Mouse (Mus musculus) c-Kit-positive CD71-positive TER-119-negative erythroid progenitor cells, embryonic 14.5 days (primary cell): Measurements from ENCODE around the gene D6Ertd527e.
"Not testable (repeated sequence)": the region's sequence is repeated elsewhere in the genome, so short reads cannot be mapped to it uniquely, and the experiment has no call there.

ENCODE experiments used
- DNase-seq: peaks from one replicate; pipeline ENCODE4 v3.0.0-alpha.2; 2013; ENCODE audit warnings: low read depth

The D6Ertd527e gene

DNA sequence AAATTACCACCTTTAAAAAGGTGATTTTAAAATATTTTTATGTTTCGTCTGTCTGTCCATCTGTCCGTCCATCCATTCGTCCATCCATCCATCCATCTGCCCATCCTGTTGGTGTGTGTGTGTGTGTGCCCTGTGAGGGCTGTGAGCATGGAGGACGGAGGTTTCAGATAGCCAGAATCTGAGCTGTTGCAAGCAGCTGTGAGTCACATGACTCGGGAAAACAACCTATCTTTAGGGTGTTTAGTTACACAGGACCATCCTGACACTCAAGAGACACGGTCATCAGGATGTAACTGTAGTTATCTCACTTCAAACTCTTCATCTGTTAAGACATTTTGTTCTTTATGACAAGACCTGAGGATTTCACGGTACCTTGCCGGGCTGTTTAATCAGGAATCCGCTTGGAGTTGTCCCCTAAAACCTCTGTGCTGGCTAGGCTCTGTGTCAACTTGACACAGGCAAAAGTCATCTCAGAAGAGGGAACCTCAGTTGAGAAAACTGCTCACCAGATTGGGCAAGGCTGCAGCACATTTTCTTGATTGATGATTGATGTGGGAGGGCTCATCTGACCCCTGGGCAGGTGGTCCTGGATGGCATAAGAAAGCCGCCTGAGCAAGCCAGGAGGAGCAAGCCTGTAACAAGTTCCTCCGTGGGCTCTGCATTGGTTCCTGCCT is at the start of gene D6Ertd527e:
Gene D6Ertd527e (plus strand): TSS at position 624 of the 674 bp plus-strand sequence.
- DNase-seq, result no peak

DNA sequence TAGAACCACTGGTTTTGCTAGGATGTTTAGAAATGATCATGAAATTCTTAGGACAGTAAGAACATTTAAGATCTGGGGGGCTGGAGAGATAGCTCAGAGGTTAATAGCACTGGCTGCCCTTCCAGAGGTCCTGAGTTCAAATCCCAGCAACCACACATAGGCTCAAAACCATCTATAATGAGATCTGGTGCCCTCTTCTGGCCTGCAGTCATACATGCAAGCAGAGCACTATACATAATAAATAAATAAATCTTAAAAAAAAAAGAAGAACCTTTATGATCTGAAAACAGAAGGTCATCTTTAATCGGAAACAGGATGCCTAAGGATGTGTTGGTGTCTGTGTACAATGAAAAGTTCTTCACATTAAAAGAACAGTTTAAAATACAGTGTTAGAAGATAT is 44.8 kb upstream of the D6Ertd527e start:
- no peak for DNase-seq

- no peak for DNase-seq
These were observed 41.0 kb upstream of the D6Ertd527e start for GRCm38 (mm10) chr6:87063586-87063985.

DNA sequence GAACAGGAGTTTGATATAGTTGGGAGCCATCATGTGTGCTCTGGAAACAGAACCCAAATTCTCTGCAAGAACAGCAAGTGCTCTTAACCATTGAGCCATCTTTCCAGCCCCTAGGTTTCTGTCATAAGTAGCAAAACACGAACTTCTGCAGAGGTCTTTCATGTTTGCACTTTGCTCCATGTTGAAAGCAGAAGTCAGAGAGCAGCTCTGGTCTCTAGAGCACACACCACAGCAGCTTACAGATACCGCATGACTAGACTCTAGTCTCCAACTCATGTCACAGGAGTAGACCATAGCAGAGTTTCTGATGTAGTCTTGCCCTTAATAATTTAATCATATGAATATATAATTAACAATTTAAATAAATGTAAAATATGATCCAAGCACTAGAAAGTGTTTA is 36.3 kb upstream of the D6Ertd527e start:
- DNase-seq, result no peak

DNA sequence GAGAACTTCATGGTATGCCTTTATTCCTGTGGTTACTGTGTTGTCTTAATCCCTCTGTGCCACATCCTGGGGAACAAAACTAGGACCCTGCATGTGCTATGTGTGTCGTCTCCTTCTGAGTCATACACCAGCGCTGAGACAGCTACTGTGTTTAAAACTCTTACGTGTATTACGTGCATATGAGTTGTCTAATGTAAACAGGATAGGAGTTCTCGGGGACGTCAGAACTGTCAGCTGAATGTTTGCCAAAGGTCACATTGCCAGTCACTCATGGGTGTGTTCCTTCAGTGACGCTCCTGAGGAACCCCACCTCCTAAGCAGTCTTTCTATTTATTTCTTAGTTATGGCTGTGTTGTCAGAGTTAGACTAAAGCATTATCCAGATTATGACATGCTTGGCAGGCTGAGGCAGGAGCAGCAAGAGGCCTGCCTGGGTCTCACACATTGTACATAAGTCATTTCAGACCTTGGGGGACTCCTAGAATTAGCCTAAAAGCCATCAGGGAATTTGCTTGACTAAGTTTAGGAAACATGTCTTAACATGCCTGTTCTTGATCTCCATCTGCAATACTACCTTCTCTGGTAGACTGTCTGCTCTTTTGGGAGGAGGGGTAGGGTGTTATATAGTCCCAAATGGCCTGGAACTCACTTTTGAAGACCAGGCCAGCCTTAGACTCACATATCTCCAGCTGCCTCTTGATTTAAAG is 35.2 kb upstream of the D6Ertd527e start:
- DNase-seq, result no peak

DNA sequence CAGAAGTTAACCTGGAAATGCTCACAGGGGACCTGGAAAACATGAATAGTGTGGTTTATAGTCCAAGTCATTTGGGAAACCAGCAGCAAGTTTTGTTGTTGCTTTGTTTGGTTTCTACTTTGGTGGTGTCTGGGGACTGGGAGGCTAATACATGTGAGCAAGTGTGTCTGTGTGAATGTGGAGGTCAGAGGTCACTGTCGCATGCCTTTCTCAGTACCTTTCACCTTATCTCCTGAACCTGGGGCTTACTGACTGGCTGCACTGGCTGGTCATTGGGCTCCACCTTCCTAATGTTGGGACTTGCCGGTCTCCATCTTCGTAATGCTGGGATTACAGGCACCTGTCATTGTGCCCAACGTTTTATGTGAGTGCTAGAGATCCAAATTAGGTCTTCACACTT is 33.9 kb upstream of the D6Ertd527e start:
- DNase-seq, result no peak

GRCm38 (mm10) chr6:87072759-87073158 is 31.8 kb upstream of the D6Ertd527e start:
- no peak for DNase-seq

- no peak for DNase-seq
These were observed 29.4 kb upstream of the D6Ertd527e start for GRCm38 (mm10) chr6:87075092-87075685.

- DNase-seq, result no peak
These were observed 25.1 kb upstream of the D6Ertd527e start for GRCm38 (mm10) chr6:87079457-87079856.

DNA sequence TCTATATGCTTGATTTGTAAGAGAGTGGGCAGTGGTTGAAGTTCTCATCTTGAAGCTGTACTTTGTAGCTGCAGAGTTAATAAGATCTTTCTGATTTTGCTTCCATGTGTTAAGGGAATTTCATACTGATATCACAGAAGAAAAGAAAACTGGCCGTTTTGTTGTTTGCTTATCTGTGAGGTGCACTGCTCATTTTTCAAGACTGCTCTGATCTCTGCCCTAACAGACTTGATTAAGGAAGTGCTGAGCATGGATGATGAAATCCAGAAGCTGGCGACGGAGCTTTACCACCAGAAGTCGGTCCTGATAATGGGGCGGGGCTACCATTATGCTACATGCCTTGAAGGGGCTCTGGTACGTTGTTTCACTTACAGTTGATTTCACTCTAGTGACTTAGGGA is 19.5 kb upstream of the D6Ertd527e start:
- DNase-seq, result peak; percentile 73

DNA sequence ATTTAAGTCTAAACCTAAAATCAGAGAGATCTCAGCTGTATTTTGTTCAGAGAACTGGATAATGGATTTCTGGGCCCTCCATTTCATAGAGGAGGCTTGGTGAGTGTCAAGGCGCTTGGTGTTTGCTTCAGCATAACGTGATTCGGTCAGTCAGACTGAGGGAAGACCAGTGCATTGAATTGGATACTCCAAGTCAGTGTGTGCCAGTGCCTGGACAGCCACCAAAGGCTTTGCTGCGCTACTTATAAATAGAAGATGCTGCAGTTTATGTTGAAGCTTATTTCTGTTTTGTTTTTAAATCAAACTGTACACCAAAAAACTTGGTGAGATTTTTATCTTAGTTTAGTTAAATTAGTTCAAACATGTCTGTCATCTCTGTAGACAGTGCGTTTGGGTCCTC is 16.2 kb upstream of the D6Ertd527e start:
- no peak for DNase-seq

- DNase-seq, result no peak
These were observed 13.7 kb upstream of the D6Ertd527e start for GRCm38 (mm10) chr6:87090877-87091276.

DNA sequence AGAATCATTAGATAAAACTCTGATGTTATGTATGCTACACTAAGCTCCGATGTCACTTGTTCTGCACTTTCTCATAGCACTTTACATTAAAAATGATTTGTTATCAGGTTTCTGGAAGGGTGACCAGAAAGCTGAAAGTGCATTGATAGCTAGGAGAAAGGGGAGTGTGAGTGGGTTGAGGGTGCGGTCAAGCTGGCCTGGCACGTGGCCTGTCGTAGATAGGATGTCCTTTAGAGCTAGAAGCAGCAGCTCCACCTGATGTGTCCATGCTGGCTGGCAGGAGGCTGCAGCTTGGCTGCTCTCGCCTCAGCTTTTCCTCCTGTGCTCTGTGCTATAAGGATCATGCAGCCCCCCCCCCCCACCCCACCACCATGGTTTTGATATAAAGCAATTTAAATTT is 12.1 kb upstream of the D6Ertd527e start:
- no peak for DNase-seq

DNA sequence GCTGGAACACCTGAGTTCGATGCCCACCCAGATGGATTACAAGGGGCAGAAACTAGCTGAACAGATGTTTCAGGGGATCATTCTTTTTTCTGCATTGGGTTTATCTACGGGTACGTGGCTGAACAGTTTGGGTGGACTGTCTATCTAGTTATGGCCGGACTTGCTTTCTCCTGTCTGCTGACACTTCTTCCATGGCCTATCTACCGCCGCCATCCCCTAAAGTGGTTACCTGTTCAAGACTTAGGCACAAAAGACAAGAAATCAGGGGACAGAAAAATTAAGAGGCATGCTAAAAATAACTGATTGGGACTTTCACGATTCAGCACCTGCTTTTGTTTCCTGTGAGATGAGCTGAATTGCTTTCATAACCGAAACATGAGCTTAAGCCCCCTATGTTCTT is 10.9 kb upstream of the D6Ertd527e start:
- DNase-seq, result not testable (repeated sequence)

GRCm38 (mm10) chr6:87099261-87099660 is 5.3 kb upstream of the D6Ertd527e start:
- DNase-seq, result no peak

- DNase-seq, result no peak
These were observed 4.8 kb upstream of the D6Ertd527e start for GRCm38 (mm10) chr6:87099671-87100296.

DNA sequence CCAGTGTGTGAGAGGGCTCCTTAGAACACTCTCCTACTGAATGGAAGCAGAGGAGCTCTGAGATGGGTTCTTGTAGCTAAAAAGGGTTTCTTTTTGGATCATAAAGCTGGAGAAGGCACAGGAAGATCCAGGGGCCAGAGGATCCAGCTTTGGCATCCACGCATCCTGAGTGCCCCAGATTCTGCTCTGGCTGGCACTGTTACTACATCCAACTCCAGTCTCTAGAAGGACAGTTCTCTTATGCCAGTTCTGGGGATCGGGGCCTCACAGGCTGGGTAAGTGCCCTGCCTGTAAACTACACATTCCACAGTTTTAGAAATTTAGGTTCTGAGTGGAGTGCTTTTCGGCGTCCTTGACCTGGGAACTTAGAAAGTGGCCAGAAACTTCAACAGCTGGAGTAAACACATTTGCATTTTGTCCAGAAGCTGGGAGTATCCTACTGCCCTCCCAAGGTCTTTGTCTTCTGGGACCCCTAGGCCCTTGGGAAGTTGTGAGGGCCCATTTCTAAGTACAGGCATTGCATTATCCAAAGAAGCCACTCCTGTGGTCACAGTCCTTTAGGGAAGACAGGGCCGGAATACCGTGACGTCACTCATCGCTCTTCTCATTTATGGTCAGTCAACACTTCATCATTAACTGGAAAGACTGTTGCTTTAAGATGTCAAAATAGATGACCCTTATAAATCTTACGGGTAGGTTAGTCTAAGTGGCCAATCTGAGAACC is 4.1 kb upstream of the D6Ertd527e start:
- DNase-seq, result no peak

DNA sequence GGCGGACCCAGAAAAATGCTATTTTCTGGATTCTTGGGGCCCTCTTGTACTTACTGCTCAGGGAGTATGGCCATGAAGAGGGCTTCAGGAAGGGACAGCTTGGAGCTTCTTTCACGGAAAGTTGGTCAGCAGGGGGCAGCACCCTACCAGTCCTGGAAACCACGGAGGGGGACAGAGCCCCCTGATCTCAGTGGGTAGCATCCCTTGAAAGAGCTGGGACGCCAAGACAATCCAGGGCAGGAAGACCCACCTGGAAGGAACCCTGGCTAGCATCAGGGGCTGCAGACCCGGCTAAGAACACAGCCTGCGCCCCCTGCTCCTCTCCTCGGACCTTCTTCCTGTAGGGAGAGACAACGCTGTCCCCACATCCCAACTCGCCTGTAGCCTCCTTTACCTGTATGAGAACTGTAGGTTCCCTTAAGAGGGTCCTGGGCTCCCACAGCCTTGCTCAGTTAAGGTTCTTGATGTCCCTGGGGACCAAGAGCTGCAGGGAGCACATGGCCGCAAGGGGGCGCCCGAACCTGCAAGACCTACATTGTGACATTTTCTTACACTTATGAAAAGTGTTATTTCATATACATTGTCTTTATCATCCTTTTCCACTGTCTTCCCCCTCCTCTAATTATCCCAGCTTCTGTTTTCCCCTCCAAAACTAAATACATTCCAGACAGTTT is 3.1 kb upstream of the D6Ertd527e start:
- peak; percentile 75 for DNase-seq

DNA sequence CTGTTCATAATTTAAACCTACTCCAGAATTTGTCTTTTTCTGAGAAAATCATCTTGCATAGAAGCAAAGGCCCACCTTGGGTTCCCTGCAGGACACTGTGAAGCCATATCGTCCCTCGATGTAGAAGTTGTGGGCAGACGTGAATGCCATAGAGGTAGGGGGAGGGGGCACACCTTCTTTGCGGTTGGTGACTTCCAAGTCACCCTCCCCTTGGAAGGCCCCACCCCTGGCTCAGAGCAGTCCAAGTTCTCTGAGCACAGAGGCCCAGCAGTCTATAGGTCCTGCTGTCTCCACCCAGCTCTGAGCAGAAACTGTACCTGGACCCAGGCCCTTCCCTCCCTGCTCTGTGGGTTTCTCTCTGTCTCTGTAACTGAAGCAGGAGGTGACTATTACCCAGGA is 2.6 kb upstream of the D6Ertd527e start:
- no peak for DNase-seq

DNA sequence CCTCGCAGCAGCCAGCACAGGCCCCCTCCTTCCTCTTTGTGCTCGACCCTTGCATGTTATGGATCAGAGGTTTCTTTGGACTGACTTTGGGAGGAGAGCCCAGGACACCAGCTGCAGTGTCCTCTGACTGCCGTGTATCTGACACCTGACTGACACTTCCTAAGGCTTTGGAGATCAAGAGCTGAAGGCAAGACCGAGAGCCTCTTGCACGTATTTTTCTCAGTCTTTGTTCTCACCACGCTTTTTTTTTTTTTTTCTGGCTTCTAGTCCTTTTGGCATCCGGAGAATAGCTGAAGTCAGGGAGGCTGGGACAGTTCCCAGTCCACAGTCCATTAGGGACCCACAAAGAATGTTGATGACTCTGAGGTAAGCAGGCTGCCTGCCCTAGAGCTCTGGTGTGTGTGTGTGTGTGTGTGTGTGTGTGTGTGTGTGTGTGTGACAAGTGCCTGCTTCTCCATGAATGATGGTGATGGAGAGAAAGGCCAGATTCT is 2.1 kb upstream of the D6Ertd527e start:
- DNase-seq, result no peak

GRCm38 (mm10) chr6:87103314-87103713 is 1.2 kb upstream of the D6Ertd527e start:
- DNase-seq, result no peak
